Mouse (Mus musculus) common myeloid progenitor, adult 5-6 weeks (primary cell): ENCODE measurements around the gene Trhr2. TPM values are rescaled to one million over a fixed set of nuclear protein-coding genes. Genes with fewer than 3 reads are reported as not detected.

ENCODE experiments used
- ATAC-seq: replicated peaks from 2 replicates; pipeline ENCODE4 v1.8.0; 2016; ENCODE audit warnings: low read depth, mild to moderate bottlenecking, moderate TSS enrichment, inconsistent platforms; ENCODE audit not compliant: poor library complexity, severe bottlenecking
- total RNA-seq: library from RNA; stranded (forward); fragments of 200-1000, 187-1606 nt; gene quantifications from 2 replicates; pipeline ENCODE4 v1.2.3, GENCODE M21; 2017

The Trhr2 gene
- total RNA-seq = not detected in 2 replicates

- no peak for ATAC-seq
Observed at GRCm38 (mm10) chr8:122360696-122361416, at the start of gene Trhr2. TSS of gene Trhr2 (minus strand) at chr8:122360746.

DNA sequence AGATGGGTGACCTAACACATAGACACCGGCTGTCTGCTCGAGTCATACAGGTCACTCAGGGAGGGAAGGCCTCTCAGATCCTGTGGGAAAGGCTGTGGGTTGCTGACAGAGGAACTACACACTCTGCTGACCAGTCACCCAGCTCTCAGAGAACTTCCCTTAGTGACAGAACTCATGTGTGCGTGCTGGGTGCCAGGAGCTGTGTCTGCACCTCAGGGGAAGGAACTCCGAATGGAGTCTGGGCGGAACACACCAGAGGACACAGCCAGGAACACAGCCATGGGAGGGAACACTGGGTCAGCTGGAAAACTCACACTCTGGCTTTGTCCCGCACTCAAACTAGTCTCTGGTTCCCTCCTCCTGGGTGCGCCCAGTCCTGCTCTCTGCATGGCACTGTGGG, 47.1 kb upstream of the Trhr2 start:
- no peak for ATAC-seq

GRCm38 (mm10) chr8:122405146-122405805, 44.7 kb upstream of the Trhr2 start:
- ATAC-seq = peak; percentile 53

DNA sequence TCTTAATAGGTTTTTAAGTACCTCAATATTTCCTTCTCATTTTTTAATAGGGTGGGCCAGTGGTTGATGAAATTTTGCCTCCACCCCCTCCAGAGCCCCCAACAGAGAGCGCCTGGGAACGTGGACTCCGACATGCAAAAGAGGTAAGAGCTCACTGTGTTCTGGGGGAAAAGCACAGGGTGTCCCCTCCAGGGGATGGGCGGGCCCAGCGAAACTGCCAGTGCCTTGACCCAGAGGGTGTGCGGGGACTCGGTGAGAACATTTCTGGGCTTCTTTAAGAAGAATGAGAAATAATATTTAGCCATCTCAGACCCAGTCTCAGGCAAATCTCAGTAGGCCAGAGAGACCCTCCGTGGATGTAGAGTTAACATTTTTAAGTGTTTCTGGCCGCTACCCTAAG, 37.6 kb upstream of the Trhr2 start:
- no peak for ATAC-seq

DNA sequence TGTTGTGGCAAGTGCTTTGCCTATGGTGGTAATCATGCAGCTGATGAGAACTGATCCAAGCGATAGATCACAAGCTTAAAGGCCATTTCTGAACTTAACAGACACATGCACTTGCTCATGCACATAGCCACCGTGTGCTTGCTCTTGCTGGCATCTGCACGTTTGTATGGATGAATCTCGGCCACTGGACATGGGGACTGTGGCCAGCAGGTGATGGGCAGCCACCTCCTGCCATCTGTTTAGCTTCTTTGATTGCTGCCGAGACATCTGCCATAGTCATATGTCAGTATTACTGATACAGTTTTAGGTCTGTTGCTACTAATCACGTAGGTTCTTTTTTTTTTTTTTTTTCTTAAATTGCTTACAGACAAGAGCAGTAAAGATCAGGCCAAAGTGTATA, 34.7 kb upstream of the Trhr2 start:
- no peak for ATAC-seq

GRCm38 (mm10) chr8:122393717-122394116, 33.2 kb upstream of the Trhr2 start:
- ATAC-seq = no peak

- no peak for ATAC-seq
Observed at GRCm38 (mm10) chr8:122390758-122391157, 30.2 kb upstream of the Trhr2 start.

DNA sequence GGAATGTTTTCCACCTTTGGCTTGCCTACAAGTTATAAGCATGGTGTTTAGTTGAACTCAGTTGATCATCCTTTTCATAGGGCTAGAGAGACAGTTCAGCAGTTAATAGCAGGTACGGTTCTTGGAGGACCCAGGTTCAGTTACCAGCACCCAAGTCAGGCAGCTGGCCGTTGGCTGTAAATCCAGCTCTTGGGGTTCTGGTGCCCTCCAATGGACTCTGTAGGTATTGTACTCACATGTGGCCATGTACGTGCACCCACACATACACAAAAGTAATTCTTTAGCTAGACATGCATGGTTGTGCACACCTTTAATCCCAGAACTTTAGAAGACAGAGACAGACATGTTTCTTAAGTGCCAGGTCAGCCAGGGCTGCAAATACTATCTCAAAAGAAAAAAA, 28.8 kb upstream of the Trhr2 start:
- no peak for ATAC-seq

GRCm38 (mm10) chr8:122383039-122383438, 22.5 kb upstream of the Trhr2 start:
- no peak for ATAC-seq

DNA sequence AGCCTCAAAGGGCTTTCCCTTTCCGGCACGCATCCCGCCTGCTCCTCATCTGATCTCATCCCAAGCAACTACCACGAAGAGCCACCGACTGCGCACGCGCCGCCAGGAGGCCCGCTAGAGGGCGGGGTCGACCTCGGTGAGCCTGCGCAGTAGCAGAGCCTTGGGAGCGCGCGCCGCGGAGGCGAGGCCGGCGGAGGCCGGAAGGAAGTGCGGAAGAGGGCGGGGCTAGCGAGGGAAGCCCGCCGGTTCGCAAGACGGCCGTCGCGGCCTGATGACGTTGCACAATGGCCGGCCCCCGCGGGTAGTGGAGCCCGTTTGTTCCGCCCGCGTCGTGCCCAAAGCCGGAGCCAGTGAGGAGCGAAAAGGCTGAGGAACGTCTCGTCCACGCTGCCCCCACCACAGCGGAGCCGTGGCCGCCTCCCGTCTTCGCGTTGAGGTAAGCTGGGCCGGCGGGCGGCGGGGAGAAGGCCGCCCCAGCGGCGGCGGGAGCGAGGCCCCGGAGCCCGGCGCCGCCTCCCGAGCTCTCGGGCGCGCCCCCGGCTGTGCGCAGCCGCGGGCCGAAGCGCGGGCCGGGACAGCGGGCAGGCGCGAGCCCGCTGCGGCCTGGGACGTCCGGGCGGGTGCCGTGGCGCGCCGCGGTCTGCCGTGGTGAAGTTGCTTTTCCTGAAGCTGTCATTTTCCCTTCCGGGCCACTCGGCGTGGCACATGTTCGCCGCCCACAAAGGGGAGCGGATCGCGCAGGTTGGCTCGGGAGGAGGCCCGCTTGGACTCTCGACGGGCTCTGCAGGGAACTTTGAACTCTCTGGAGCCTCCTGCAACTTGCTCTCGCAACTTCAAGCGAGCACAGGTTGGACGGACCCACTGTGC, 16.1 kb upstream of the Trhr2 start, which contains the start of gene Zc3h18:
Gene Zc3h18 (plus strand): TSS at position 245 of the 867 bp plus-strand sequence.
- peak; percentile 92 for ATAC-seq

DNA sequence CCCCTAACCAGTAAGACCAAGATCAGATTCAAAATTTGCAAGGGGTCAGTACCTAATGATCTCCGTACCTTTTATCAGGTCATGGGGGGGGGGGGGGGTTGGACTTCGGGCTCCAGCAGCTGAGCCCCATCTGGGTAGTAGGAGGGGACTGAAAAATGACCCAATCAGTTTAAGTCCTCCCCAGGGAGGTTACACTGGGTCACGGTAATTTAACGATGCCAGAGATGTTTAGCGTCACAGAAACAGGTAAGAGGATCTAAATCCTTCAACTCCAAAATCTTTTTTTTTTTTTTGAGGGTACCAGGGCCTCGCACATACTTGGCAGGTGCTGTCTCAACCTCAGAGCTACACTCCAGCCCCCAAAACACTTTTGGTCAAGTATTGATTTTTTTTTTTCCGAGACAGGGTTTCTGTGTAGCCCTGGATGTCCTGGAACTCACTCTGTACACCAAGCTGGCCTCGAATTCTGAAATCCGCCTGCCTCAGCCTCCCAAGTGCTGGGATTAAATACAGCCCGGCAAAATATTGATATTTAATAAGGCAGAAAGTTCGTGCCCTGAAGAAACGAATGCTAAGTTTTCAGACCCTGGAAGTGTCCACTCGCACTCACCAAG, 15.3 kb upstream of the Trhr2 start:
- ATAC-seq = no peak

- no peak for ATAC-seq
Observed at GRCm38 (mm10) chr8:122375320-122375719, 14.8 kb upstream of the Trhr2 start.

DNA sequence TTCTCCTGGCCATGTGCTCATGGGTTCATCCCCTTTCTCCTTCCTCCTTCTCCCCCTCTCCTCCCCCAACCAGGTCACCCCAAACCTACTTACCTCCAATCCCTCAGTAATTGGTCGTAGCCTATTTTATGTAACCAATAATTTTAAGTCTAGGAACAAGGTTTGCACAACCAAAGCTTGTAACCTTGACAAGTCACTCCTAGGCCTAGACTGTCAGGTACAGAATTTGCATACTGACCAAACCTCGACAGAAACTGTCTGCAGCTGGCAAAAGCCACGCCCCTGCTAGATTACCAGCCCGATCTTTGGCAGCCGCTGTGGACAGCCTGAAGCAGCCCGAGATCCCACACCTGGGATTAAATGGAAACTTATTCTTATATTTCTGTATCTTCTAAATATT, 11.2 kb upstream of the Trhr2 start:
- no peak for ATAC-seq

DNA sequence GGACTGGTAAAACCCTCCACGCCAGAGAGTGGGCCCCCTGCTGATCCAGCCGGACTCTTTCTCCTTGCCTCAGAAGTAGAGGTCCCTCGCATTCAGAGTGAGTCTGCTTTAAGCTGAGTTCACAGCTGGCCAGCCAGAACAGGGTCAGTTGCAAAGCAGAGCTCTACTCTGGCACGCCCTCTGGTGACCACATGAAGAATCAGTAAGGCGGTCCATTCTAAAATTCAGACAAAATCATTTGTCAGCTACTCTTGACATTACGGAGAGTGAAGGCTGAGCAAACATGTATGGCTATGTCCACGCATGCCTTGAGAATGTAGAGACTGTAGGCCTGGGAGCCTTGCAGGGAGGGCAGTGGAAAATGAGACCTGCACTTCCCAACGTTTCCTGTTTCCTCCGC, 9.1 kb upstream of the Trhr2 start:
- ATAC-seq = peak; percentile 91

GRCm38 (mm10) chr8:122368494-122368893, 7.9 kb upstream of the Trhr2 start:
- no peak for ATAC-seq

DNA sequence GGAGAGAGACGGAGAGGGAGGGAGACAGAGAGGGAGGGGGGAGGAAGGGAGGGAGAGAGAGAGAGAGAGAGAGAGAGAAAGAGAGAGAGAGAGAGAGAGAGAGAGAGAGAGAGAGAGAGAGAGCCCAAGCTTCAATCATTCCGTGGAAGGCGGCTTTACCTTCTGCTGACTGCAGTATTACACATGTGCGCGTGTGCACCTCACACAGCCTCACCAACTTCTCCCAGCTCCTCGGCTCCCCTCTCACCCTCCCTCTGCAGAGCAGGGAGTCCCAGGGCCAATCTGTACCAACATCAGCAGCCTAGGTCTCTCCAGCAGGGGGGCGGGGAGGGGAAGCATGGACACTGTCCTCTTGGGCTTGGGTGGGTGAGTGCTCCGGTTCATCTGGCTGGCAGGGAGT, 2.4 kb upstream of the Trhr2 start:
- no peak for ATAC-seq

GRCm38 (mm10) chr8:122362271-122362670, 1.7 kb upstream of the Trhr2 start:
- ATAC-seq = no peak

DNA sequence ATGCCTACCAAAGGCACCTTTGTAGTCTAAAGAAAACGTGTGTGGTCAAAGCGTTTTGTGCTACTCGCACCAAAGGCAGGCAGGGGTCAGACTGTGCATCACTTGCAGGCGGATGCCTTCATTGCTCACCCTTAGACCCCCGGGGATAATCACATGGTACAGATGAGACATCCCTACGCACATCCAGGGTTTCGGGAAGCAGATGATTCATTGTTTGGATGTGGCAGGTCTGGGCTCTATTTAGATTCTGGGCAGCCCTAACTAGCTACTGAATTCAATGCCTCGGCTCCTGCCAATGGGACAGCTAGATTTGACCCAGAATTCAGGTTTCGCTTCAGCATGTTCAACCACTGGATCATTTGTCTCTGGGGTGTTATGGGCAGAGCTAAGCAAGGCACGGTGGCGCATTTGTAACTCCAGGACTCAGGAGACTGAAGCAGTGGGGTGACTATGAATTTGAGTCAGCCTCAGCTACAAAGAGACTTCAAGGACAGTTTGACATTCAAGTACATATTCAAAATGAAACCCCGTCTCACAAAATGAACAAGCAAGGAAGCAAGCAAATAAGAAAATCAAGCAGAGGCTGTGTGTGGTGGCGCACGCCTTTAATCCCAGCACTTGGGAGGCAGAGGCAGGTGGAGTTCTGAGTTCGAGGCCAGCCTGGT, 1.3 kb downstream of the Trhr2 start:
- ATAC-seq = no peak

DNA sequence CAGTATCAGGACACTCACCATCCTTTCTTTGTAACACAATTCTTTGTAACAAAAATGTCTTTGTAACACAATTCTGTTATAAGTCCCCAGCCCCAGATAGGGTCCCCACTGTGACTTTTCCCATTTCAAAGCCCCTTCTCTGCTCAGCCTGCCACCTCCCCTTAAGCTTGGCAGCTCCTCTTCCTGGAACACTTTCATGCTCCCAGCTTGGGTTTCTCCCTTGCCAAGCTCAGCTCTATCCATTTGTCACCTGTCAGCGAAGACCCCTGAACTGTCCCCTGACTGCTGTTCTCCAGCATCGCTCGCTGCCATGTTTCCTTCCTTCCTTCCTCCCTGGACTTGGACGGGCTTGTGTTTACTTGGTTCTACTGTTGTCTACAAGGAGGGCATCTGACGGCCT, 2.9 kb downstream of the Trhr2 start:
- no peak for ATAC-seq

- ATAC-seq = no peak
Observed at GRCm38 (mm10) chr8:122357202-122357601, 3.3 kb downstream of the Trhr2 start.
